Mouse (Mus musculus) thymus, postnatal 0 days (tissue): ENCODE measurements at regions not wholly inside any gene's neighbourhood (a gene's known extent, or its start where the extent isn't known, plus 50 kb on each side); places are given as distances from the start of the nearest gene placed in this dataset.

ENCODE experiments used
- DNase-seq: peaks from one replicate; pipeline ENCODE4 v3.0.0-alpha.2; 2015; ENCODE audit warnings: low spot score

DNA sequence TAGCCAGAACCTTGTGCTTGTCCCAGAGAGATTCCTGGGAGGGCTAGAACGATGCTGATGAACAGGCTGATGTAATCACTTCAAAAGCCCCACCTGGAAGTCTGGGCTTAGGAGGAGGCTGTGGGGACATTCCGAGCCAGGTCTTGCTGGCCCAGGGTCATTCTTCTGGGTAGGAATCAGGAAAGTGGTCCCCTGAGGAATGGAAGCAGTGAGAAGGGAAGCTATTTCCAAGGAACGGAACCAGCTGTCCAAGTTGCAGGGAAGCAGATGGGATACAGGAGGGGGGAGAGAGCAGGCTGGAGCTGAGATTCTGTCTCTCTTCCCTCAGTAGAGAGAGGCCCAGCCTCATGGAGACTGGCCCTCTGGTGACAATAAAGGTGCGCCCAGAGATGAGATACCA, 243.9 kb downstream of the Tcf7l2 start:
- no peak for DNase-seq

DNA sequence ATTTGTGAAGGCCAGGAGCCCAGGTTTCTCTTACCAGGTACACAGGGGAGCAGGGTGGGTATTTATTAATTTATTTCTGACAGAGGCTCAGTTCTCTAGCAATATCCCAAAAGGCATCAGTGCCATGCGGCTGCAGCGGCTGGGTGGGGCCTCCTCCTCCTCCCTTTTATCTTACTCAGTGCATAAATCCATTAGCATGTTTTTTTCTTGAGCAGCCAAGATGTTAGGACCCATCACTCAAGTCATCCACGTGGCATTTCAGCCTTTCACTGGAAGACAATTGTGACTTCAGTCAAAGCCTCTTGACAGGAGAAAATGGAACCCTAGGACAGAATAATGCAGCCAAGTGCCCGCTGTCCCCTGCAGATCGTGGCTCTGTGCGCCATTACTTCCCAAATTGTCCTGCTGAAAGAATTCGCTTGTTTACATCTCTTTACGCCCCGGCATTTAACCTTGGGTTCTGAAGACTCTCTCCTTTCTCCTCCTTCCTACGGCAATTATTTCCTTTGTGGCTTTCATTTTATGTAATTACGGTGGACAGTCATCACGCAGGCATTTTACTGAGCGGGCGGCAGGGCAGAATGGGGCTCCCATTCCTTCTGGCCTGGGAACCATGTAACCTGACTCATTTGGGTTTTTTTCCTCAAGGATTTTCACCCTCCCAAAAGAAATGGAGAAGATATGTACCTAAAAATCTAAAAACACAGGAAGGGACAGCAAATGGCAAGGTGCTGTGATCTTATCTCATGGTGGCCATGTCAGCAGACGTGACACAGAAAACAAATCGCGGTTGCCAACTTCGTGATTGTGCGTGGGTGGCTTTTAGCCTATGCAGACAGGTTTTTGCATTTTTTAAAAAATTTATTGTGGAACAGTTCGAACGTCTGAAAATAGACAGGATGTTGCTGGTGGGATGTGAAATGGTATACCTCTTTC, 250.4 kb downstream of the Tcf7l2 start:
- DNase-seq = no peak

DNA sequence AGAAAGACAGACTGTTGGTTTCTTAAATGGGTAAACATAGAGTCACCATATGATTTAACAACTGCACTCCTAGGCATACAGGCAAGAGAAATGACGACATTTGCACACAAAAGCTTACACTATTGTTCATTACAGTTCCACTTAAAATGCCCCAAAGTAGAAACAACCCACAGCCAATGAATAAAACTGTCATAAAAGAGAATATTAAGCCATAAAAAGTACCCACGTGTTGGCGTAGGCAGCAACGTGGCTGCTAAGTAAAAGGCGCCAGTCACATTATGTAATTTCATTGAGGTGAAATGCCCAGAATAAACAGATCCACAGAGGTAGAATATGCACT, 251.1 kb downstream of the Tcf7l2 start:
- DNase-seq = no peak

DNA sequence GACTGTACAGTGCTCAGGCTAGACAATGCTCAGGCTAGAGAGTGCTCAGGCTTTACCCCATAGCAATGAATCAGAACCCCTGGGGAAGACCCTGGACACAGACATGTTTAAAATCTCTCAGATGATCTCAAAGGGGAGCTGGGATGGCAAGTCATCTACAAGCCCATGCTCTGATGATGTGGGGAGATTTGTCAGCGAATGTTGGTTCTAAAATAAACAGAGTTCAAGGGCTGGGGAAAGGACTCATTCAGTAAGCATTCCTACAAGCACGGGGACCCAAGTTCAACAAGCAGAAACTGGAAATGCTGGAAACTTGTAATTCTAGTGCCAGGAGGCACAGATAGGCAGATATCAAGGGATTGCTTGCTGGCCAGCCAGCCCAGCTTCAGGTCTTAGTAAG, 254.1 kb downstream of the Tcf7l2 start:
- no peak for DNase-seq

DNA sequence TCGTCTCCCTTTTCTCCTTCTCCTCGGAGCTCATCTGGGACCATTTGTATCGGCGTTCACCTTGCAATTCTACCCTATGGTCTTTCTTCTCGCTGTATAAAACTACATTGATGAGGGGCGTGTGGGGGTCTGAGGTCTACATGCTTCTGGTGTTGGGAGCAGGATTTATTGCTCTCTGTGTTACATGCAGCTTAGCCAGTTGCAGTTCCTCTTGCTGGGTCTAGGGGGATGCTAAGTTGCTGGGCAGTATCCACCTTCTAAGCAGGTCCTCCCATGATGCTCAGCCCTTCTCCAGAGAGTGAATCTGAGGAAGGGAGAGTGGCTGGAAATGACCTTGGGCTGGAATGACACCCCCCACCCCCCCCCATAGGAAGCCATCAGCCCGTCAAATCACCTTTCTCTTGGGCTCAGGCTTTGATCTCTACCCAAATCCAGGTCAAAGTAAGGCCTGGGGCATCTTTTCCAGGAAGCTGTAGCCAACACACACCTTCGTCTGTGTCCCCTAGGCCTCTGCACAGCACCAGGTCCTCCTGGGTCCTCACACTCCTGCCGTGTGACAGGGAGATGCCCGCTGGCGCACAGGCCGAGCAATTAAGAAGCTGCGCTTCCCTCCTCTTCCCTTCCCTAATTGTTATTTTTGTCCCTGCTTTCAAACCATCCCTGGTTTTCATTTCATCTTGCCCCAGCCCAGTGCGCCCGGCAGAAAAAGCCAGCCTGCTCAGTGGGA, 257.0 kb downstream of the Tcf7l2 start:
- DNase-seq = no peak

DNA sequence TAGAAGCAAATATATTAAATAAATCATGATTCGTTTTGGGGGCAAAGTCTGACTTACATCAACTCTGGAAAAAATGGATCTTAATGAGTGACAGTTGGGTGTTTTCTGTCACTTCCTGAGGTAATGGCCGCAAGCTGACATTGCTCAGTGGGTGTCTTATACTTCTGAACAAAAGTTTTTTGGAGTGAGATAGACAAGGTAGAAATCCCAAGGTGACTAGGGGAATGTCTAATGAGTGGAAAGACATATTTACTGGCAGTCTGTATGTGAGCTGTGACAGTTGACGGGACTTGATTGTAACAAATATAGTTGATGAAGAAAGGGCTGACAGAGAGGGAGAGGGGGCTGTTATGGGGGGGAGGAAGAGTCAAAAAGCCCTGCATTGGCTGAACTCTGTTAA, 257.8 kb downstream of the Tcf7l2 start:
- DNase-seq = no peak

DNA sequence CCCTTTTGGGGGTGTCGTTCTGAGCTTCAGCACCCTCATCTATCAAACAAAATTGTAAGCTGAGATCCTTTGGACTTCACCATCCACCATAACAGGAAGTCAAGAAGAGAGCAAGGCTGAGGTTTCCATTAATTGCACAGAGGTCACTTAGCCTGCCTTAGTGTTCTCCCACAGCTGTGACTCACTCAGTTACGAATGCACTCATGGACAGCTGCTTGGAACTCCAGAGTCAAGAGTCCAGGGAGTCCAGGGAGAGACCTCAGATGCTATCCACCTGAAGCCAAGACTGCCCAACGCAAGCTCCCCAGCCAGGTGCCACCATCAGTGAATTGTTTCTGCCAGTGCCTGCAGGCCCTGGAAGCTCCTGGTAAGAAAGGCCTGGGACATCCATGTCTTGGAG, 259.8 kb downstream of the Tcf7l2 start:
- DNase-seq = no peak

DNA sequence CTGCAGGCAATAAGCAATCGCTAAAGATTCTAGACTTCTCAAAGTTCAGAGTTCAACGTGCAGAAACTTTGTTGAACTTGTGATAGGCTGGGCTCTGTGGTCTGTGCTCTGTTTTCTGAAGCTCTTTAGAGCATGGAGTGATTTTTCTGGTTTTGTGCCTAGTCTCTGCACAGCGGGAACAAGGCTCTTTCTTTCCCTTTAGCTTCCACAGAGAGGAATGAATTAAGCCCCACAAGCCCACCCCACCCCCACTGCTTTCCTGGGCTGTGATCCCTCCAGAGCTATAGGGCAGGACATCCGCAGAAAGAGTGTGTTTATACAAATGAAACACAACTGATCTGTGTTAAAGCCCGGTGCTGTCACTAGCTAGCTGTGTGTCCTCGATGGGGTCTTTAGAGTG, 264.3 kb downstream of the Tcf7l2 start:
- no peak for DNase-seq

DNA sequence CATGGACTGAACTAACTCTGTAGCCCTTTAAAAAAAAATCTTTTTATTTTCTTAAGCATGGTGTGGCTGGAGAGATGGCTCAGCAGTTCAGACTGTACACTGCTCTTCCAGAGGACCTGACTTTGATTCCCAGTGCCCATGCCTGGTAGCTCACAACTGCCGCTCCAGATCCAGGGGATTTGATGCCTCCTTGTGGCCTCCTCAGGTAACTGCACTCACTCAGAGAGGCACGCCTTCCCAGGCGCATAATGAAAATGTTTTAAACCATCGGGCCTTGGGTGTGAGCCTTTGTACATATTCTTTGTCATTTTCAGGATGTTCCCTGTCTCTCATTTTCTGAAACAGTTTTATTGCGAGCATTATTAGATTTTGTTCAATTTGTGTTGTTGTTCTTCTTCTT, 265.8 kb downstream of the Tcf7l2 start:
- no peak for DNase-seq

DNA sequence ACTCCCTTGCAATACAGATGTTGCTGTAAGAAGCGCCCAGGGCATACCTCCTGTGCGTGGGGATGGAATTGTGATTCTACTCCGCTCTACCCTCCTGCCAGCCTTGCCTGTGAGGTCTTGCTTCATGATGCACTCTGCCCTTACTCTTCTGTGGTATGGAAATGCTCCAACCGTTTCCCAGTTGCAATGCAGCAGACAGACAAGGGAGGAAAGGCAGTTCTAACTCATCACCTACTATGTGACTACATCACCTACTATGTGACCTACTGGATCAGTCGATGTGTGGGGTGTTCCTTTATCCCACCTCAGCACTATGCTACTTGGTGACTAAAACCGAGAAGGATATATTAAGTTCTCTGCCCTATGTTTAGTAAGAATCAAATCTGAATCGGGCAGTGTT, 269.1 kb downstream of the Tcf7l2 start:
- no peak for DNase-seq

DNA sequence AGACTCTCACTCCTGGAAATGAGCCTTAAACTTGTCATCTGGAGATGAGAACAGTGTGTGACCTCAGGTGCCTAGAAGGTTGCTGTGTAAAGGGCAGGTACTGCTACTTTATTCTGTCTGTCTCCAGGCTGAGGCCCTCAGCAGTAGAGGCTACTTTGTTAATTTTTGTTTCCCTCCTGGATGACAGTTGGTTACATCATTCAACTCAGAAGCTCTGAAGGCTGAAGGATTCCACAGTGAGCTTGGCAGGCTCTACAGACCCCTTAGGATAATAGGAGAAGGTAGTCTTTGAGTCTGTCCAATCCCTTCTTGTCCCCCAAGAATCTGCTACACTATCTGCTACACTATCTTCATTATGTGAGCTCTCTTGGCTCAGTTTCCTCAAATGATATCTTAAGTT, 269.7 kb downstream of the Tcf7l2 start:
- no peak for DNase-seq

DNA sequence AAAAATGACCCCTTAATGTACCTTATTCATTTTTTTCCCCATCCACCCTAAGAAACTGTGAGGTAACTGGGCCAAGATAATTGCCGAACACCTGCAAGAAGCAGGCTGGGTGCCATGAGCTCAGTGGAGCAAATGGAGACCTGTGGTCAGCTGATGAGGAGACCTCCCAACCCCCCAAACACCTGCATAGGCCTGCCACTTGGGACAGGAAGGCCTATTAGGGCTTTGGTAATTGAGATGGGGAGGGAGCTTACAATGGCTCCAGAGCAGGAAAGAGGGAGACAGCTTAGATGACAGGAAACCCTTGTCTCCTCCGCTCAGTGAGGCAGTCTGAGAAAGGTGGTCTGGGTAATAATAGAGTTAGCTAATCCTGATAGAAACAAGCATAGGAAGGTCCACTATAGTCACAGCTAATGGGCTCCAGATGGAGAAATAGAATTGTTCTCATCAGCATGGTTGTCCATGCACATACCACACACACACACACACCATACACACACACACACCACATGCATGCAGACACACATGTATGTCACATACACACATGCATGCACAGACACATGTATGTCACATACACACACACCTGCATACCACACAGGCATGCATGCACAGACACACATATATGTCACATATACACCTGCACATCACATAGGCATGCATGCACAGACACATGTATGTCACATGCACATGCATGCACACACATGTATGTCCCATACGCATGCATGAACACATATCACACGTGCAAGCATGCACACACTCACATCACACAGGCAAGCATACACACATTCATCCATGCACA, 270.2 kb upstream of the Habp2 start:
- no peak for DNase-seq

DNA sequence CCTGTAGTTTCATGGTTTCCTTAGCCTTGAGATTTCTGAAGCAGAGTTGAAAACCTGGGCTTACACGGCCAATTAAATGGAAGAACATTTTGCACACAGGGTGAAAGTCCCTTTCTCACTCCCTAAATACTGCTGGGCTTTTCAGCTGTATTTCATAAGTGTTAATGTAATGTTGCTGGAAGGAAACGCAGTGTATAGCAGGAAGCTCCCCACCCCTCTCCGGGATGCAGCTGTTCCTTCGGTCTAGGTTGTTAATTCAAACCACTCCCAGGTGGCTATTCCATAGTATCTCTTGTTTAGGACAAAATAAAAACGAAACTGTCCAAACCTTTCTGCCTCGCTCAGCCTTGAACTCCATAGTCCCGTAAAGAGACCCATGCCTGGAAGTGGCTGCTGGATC, 269.4 kb upstream of the Habp2 start:
- no peak for DNase-seq

DNA sequence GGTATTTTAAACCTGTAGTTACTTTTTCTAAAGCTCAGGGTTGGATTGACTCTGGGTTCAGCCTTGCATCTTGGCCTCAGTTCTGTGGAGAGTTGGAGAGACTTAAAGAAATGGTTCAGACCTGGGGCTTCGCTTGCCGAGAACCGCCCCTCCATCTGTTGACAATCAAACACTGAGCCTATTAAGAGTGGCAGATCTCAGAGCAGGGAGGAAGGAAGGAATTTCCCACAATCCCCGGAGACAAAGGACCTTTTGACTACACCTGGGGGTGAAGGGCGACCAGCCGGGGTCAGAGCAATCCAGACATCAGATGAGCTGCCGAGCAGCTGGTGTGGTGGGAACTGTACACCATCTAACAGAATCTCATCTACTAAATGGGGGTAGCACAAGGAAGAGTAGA, 267.8 kb upstream of the Habp2 start:
- no peak for DNase-seq

DNA sequence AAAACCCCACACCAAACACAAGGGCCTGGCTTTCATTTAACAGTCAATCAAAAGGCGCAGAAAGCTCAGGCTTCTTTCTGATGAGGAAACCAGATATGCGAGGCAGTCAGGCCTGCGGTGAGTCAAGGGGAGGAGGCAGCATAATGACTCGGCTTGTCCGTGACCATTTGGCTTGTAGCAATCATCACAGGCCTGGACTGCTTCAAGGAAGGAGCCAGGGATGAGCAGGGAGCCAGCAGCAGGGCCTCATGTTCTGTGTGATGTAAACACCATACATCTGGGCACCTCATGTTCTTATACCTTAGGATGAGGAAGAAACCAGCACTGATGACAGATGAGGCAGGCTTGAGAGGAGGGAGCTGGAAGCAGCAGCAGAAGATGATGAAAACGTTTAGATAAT, 264.6 kb upstream of the Habp2 start:
- no peak for DNase-seq

DNA sequence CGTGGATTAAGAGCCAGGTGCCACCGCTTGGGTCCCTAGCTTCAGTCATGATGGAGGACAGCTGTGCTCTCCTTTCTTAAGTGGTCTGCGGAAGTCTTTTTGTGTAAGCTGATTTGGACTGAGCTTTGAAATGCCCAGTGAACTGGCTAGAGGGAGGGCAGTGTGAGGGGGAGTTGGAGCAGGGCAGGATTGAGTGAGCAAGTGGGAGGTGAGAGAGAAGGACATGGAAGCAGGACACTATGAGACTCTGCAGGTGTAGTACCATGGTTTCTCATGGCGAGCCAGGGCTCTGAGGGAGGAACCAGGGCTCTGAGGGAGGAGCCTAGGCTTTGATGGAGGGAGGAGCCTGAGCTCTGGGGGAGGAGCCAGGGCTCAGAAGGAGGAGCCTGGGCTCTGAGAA, 262.3 kb upstream of the Habp2 start:
- no peak for DNase-seq

DNA sequence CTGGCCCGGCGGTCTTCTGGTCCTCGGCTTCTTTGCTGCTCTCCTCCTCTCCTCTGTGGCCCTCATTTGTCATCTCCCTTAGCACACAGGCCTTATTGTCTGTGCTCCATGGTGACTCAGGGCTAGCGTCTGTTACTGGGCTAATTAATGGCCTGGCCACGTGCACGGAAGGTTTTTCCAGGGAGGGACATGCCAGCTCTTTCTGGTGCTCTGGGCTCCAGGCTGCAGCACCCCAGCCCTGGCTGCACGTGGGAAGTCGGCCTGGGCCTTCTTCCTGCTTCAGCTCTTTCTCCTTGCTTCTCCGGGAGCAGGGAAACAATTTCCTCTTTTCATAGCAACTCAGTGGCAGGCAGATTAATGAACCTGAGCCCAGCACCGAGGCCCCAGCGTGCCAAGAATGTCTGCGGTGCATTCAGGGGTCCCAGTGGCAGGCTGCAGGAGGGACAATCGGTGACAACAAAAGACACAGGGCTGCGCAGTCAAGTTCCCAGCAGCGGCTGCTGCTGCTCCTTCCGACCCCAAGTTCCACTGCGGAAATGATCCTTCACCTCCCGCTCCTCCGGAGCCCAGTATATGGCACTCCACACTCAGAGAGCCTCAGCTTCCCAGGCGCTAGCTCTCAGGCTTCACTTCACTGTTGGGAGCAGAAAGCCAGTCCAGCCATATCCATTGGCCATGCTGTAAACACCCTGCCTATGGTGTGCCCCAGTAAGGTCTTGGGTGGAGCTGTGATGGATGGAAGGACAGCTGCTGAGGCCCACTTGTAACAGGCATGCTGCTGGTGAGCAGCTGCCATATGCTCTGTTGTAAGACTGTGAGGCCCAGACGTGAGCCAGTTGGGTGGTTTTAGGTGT, 257.3 kb upstream of the Habp2 start:
- no peak for DNase-seq

DNA sequence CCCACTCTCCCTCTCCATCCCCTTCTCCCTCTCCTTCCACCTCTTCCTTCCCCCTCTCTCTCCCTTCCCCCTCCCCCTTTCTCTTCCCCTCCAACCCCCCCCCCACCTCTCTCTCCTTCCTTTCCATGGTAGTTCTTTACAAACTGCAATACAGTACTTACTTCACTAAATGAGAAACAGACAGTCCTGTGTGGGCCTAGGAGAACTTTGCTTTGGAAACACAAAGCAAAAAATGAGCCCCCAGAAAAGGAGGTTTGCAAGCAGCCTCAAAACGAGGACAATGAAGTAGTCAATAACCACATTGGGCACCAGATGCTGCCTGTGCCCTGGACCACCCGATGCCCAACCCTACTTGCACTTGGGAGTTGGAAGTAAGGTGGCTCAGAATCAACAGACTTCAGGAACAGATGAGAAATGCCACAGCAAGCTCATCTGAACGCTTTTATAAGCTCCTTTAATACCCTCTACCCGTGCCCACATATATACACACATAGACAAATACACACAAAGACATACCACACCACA, 256.5 kb upstream of the Habp2 start:
- DNase-seq = no peak

DNA sequence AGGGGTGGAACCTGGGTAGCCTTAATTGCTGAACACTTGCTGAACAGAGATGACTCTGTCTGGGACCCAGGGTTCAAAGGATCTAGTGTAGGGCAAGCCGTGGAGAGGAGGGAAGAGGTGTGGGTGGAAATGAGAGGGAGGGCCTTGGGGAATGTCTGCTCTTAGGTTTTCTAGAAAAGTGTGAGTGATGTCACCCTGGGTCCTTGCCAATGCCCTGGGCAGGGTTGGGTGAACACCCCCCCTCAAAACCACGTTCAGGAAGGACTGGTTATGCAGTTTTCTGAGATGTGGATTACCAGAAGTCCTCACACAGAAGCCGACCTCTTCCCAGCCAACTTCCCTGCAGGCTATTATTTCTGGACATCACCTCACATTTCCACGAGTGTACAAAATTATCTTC, 252.4 kb upstream of the Habp2 start:
- no peak for DNase-seq

DNA sequence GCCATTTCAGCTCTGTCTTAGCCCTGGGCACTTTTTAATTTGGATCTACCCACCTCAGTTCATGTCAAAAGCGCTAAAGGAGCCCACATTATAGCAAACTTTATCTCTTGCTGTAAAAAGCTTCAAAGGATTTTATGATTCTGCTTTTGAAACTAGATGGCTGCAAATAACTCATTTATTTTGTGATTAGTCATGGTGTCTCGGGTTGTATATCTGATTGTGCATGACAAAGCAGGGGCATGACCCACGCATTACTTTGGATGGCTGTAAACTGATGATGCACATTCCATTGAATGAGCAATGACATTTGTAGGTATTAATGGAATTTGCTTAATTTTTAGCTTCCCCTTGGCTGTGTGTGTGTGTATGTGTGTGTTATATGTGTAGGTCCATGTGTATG, 249.4 kb upstream of the Habp2 start:
- DNase-seq = no peak
